In genomic region chr19:8802130-8802821, GRCm38 (mm10) we compare ENCODE assay signal across 8 mouse cellular contexts. TPM values are rescaled to one million over a fixed set of nuclear protein-coding genes. Genes with fewer than 3 reads are reported as not detected.
DNase-seq lines count a peak whose midpoint lies in the region; ATAC-seq lines count a peak whose summit lies in the region.

Zbtb3 (plus strand) TSS chr19:8802555.

- peak within 1 kb of the TSS; percentile 72 for H3K4me2 ChIP-seq in hindbrain, embryonic 11.5 days (replicated peaks; ENCODE audit: low read depth, low read length)

- peak; percentile 99 for ATAC-seq in hindbrain, embryonic 11.5 days (ENCODE audit: low FRiP score)

- H3K9me3 ChIP-seq in hindbrain, embryonic 11.5 days (ENCODE audit: control insufficient read depth, low read length): no peaks in the 10 kb centered on the region

- no peaks in the 10 kb centered on the region for H3K36me3 ChIP-seq in hindbrain, embryonic 11.5 days (ENCODE audit: control insufficient read depth, insufficient read depth, low read length)

- H3K27ac ChIP-seq in hindbrain, embryonic 11.5 days (ENCODE audit: low read depth, low read length): peak within 1 kb of the TSS; percentile 79

- peak within 1 kb of the TSS; percentile 61 for H3K4me3 ChIP-seq in hindbrain, embryonic 11.5 days (ENCODE audit: low read depth, low read length)

- peak within 1 kb of the TSS; percentile 58 for H3K9ac ChIP-seq in hindbrain, embryonic 11.5 days (ENCODE audit: low read depth, low read length)

- no peaks in the 10 kb centered on the region for H3K27me3 ChIP-seq in hindbrain, embryonic 11.5 days (ENCODE audit: control insufficient read depth, insufficient read depth, low read length)

- 1% methylated on average over 30 of the region's 30 CpGs for WGBS in hindbrain, embryonic 11.5 days

- no peaks in the 10 kb centered on the region for H3K4me1 ChIP-seq in hindbrain, embryonic 11.5 days (replicated peaks; ENCODE audit: control insufficient read depth, insufficient read depth, low read length)

- DNase-seq in Muller cell, postnatal 12 days (ENCODE audit: inconsistent ontology term): peak; percentile 98
- peak; percentile 98 for DNase-seq in cerebellum, adult 9-11 months
- DNase-seq in frontal cortex, adult 2 months (ENCODE audit: extremely low spot score in 1 of 2, low spot score in 1 of 2): peak; percentile 97 to 99
- DNase-seq in hindbrain, embryonic 11.5 days (ENCODE audit: low spot score): peak; percentile 91
- DNase-seq in layer of hippocampus, postnatal 10 days (ENCODE audit: low spot score in 2 of 2): peak; percentile 90
- DNase-seq in lung, postnatal 10 days: peak; percentile 98
- DNase-seq in ovary, postnatal 36 days (ENCODE audit: low spot score): peak; percentile 87
- peak; percentile 91 for DNase-seq in thymus, postnatal 25 days

RNA-seq across cellular contexts. Expression of gene Zbtb3, which starts in this region (rescaled TPM):
- 3.8 and 4.6 TPM in 2 replicates for polyA plus RNA-seq in frontal cortex, adult 2 months (2012; rRNA removed)
- 5.7 and 7.5 TPM in 2 replicates for polyA plus RNA-seq in hindbrain, embryonic 11.5 days (2014; fragmentation: Nextera tagmentation; extraction: Ambion mirVana)
- total RNA-seq in layer of hippocampus, postnatal 10 days (2021): 1 to 10 TPM; 4.2 to 5.2 TPM

Comparison
In these comparisons a context has a peak if more than half of its experiments do, and no peak if none do; other contexts are left out.
1. Peak in every context shown above with its lines: DNase-seq, ATAC-seq, H3K4me3 ChIP-seq and H3K27ac ChIP-seq.